Mouse (Mus musculus): ENCODE data around the gene Fbxw9. TPM values are rescaled to one million over a fixed set of nuclear protein-coding genes. Genes with fewer than 3 reads are reported as not detected.
"Not testable (repeated sequence)": the region's sequence is repeated elsewhere in the genome, so short reads cannot be mapped to it uniquely, and the experiment has no call there.

The Fbxw9 gene
- polyA plus RNA-seq, 1 experiment, result 28.8 TPM

DNA sequence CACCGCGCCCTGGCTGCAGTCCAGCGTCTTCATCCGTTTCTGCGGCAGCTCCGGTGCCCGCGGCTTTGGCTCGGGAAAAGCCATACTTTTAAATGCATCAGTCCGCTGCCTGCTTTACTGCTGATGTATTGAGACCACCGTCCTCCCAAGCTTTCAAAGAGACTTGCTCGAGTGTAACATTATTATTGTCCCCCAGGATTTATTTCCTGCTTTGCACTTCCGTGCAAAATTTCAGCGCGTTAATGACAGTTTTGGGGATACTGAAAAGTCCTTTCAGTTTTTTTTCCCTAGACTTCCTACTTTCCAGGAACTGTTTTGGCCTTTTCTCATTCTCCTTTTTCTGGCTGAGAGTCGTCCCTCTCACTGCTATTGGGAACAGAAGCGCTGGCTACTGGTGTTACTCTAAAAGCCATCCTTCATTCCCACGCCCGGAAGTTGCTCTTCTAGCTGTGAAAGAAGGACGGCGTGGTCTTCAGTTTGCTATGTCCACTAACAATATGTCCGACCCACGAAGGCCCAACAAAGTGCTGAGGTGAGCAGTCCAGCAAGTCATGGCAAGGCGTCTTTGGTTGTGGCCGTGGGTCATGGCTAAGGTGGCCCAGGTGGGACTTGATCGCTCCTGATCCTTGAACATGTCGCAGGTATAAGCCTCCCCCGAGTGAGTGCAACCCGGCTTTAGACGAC is 20.8 kb downstream of the Fbxw9 start, which contains the start of gene Wdr83os:
Wdr83os (plus strand) TSS at position 209 of the 684 bp plus-strand sequence.
- TF ChIP-seq CTCF (IDR thresholded peaks at IDR 0.05; ENCODE audit: borderline replicate concordance, insufficient read depth, low read length) (no peak), POLR2A (IDR thresholded peaks at IDR 0.05; ENCODE audit: low read depth, low read length) (peak; percentile 28)
- Histone ChIP-seq H3K27ac (ENCODE audit: insufficient read depth, low read length) (0 out of 2 replicates have a peak within 1 kb of the TSS, but pooled peaks have one; percentile 44), H3K4me1 (ENCODE audit: control insufficient read depth, insufficient read depth, low read length) (peaks cover 7% of the 10 kb centered on the region; the same call in 1 of the 2 replicates), H3K4me3 (ENCODE audit: insufficient read depth, low read length) (peak within 1 kb of the TSS; percentile 67)

GRCm38 (mm10) chr8:85081216-85081555 is 21.3 kb downstream of the Fbxw9 start, which contains the start of gene Wdr83:
TSS of gene Wdr83 (minus strand) at chr8:85081306.
- no peak for TF ChIP-seq CTCF (IDR thresholded peaks at IDR 0.05; ENCODE audit: borderline replicate concordance, insufficient read depth, low read length)
- TF ChIP-seq POLR2A (IDR thresholded peaks at IDR 0.05; ENCODE audit: low read depth, low read length), result no peak; the same call in 1 of the 2 replicates
- H3K4me1 ChIP-seq (ENCODE audit: control insufficient read depth, insufficient read depth, low read length), result peaks cover 7% of the 10 kb centered on the region; the same call in 1 of the 2 replicates
- H3K4me3 ChIP-seq (ENCODE audit: insufficient read depth, low read length), result peak within 1 kb of the TSS; percentile 67
- H3K27ac ChIP-seq (ENCODE audit: insufficient read depth, low read length), result 0 out of 2 replicates have a peak within 1 kb of the TSS, but pooled peaks have one; percentile 44

DNA sequence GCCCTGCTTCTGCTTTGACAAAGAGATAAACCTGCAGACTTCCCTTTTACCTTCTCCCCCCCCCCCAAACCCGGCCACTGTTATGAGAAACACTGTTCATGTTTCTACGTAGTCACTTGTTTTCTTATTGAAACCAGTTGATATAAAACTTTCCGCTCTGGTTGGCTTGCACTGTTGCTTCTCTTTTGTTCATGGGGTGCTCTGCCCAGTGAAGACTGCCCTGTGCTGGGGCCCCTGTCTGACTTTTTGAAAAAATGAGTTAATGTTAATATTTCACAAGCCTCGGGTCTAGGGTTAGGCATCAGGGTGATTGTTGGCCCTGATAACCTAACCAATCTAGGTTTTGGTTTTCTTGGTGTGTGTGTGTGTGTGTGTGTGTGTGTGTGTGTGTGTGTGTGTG is 22.3 kb downstream of the Fbxw9 start:
- H3K4me3 ChIP-seq (ENCODE audit: insufficient read depth, low read length); H3K4me1 ChIP-seq (ENCODE audit: control insufficient read depth, insufficient read depth, low read length); H3K27ac ChIP-seq (ENCODE audit: insufficient read depth, low read length): not testable (repeated sequence)

GRCm38 (mm10) chr8:85083108-85083813 is 23.4 kb downstream of the Fbxw9 start, which contains the start of gene Man2b1:
TSS of gene Man2b1 (plus strand) at chr8:85083270.
- Histone ChIP-seq H3K4me1 (ENCODE audit: control insufficient read depth, insufficient read depth, low read length) (peaks cover 7% of the 10 kb centered on the region; the same call in 1 of the 2 replicates), H3K4me3 (ENCODE audit: insufficient read depth, low read length) (peak within 1 kb of the TSS; percentile 73), H3K27ac (ENCODE audit: insufficient read depth, low read length) (peak within 1 kb of the TSS; percentile 39; the same call in 1 of the 2 replicates)
- TF ChIP-seq POLR2A (IDR thresholded peaks at IDR 0.05; ENCODE audit: low read depth, low read length) (peak; percentile 96), CTCF (IDR thresholded peaks at IDR 0.05; ENCODE audit: borderline replicate concordance, insufficient read depth, low read length) (no peak)

DNA sequence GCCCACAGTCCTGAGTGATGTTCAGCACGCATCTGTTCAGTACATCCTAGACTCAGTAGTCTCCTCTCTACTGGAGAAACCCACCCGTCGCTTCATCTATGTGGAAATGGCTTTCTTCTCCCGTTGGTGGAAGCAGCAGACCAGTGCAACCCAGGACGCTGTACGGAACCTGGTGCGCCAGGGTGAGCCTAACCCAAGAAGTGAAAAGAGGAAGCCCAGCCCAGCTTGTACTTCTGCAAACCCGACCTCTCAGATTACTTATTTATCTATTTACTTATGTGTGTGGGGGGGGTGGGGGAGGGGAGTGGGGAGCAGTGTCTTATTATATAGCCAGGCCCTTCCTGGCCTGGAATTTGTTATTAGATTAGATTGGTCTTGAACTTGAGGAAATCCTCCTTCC is 24.8 kb downstream of the Fbxw9 start:
- H3K27ac ChIP-seq (ENCODE audit: insufficient read depth, low read length), result no peak overlapping the region
- peaks cover 7% of the 10 kb centered on the region; the same call in 1 of the 2 replicates for H3K4me1 ChIP-seq (ENCODE audit: control insufficient read depth, insufficient read depth, low read length)
- no peak overlapping the region for H3K4me3 ChIP-seq (ENCODE audit: insufficient read depth, low read length)
- TF ChIP-seq CTCF (IDR thresholded peaks at IDR 0.05; ENCODE audit: borderline replicate concordance, insufficient read depth, low read length) (no peak), POLR2A (IDR thresholded peaks at IDR 0.05; ENCODE audit: low read depth, low read length) (no peak)

- TF ChIP-seq CTCF (IDR thresholded peaks at IDR 0.05; ENCODE audit: borderline replicate concordance, insufficient read depth, low read length), result no peak
- no peak for TF ChIP-seq POLR2A (IDR thresholded peaks at IDR 0.05; ENCODE audit: low read depth, low read length)
- H3K4me3 ChIP-seq (ENCODE audit: insufficient read depth, low read length), result no peak overlapping the region
- no peak overlapping the region for H3K27ac ChIP-seq (ENCODE audit: insufficient read depth, low read length)
- peaks cover 7% of the 10 kb centered on the region; the same call in 1 of the 2 replicates for H3K4me1 ChIP-seq (ENCODE audit: control insufficient read depth, insufficient read depth, low read length)
Observed at GRCm38 (mm10) chr8:85086238-85086637, 26.4 kb downstream of the Fbxw9 start.

DNA sequence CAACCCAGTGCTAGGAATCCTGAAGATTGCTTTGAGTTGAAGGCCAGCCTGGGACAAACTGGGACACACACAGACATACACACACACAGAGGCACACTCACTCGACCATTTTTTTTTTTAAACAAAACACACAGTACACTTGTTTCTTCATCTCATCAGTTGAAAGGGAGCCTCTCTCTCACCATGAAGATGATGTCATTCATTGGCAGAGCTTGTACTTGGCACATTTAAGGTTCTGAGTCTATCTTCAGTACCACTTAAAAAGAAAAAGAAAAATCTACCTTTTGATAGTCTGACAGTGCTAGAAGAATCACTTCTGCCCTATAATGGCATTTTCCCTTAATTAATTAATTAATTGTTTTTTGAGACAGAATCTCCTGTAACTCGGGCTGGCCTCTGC is 28.9 kb downstream of the Fbxw9 start:
- H3K27ac ChIP-seq (ENCODE audit: insufficient read depth, low read length), result no peak overlapping the region
- H3K4me1 ChIP-seq (ENCODE audit: control insufficient read depth, insufficient read depth, low read length), result peaks cover 5% of the 10 kb centered on the region; the same call in 1 of the 2 replicates
- no peak for TF ChIP-seq CTCF (IDR thresholded peaks at IDR 0.05; ENCODE audit: borderline replicate concordance, insufficient read depth, low read length)
- H3K4me3 ChIP-seq (ENCODE audit: insufficient read depth, low read length), result no peak overlapping the region

GRCm38 (mm10) chr8:85090856-85091255 is 31.0 kb downstream of the Fbxw9 start:
- Histone ChIP-seq H3K27ac (ENCODE audit: insufficient read depth, low read length) (no peak overlapping the region), H3K4me3 (ENCODE audit: insufficient read depth, low read length) (no peak overlapping the region), H3K4me1 (ENCODE audit: control insufficient read depth, insufficient read depth, low read length) (no peaks in the 10 kb centered on the region)
- TF ChIP-seq POLR2A (IDR thresholded peaks at IDR 0.05; ENCODE audit: low read depth, low read length) (no peak), CTCF (IDR thresholded peaks at IDR 0.05; ENCODE audit: borderline replicate concordance, insufficient read depth, low read length) (no peak)

DNA sequence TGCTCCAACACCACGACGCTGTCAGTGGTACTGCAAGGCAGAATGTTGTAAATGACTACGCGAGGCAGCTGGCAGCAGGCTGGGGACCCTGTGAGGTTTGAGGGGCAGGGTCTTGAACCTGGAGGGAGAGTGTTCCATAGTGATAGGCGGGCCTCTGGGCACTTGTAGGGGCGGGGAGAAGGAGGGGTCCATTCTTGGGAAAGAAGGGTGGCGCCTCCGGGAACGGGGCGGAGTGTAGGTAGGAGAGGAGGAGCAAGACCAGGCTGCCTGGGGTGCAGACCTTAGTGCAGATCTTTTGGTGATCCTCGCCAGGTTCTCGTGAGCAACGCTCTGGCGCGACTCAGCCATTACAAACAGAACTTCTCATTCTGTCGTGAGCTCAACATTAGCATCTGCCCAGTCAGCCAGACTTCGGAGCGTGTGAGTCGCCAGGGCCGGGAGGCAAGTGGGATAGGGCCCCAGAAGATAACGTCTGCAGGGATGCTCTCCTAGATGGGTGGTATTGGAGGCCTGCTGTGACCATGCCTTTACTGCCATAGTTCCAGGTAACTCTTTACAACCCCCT is 31.8 kb downstream of the Fbxw9 start:
- no peaks in the 10 kb centered on the region for H3K4me1 ChIP-seq (ENCODE audit: control insufficient read depth, insufficient read depth, low read length)
- no peak overlapping the region for H3K4me3 ChIP-seq (ENCODE audit: insufficient read depth, low read length)
- H3K27ac ChIP-seq (ENCODE audit: insufficient read depth, low read length), result no peak overlapping the region
- TF ChIP-seq POLR2A (IDR thresholded peaks at IDR 0.05; ENCODE audit: low read depth, low read length) (no peak), CTCF (IDR thresholded peaks at IDR 0.05; ENCODE audit: borderline replicate concordance, insufficient read depth, low read length) (no peak)

DNA sequence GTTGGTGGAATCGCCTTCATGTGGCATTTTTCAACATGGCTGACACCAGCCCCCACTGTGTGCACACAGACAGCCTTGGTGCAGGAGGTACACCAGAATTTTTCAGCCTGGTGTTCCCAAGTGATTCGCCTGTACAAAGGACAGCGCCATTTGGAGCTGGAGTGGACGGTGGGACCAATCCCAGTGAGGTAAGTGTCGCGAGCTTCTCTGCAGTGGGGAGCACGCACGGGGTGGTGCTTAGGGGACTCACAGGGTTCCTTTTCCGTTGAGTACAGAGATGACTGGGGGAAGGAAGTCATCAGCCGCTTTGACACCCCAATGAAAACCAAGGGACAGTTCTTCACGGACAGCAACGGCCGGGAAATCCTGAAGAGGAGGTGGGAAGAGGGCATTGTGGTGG is 35.2 kb downstream of the Fbxw9 start:
- H3K4me1 ChIP-seq (ENCODE audit: control insufficient read depth, insufficient read depth, low read length), result no peaks in the 10 kb centered on the region
- no peak for TF ChIP-seq POLR2A (IDR thresholded peaks at IDR 0.05; ENCODE audit: low read depth, low read length)
- TF ChIP-seq CTCF (IDR thresholded peaks at IDR 0.05; ENCODE audit: borderline replicate concordance, insufficient read depth, low read length), result no peak
- no peak overlapping the region for H3K4me3 ChIP-seq (ENCODE audit: insufficient read depth, low read length)
- no peak overlapping the region for H3K27ac ChIP-seq (ENCODE audit: insufficient read depth, low read length)

Measured in embryonic fibroblast, embryonic 13.5 days (primary cell).